Mouse (Mus musculus) stomach, embryonic 15.5 days (tissue): ENCODE data around the gene B4galt4. TPM values are rescaled to one million over a fixed set of nuclear protein-coding genes. Genes with fewer than 3 reads are reported as not detected.

Source experiments
- ATAC-seq: fragments of 200-750 bp; cut with Nextera tagmentation; 2 replicates; pipeline ENCODE4 v1.8.0; 2017; ENCODE audit warnings: low read depth, moderate number of reproducible peaks, moderate TSS enrichment; ENCODE audit not compliant: insufficient read depth, low FRiP score
- H3K27ac ChIP-seq: fragments of 300-500 bp; sonication (generic); 2 replicates; pipeline ENCODE4 v1.5.1; 2015; ENCODE audit warnings: mild to moderate bottlenecking, inconsistent platforms
- H3K27me3 ChIP-seq: fragments of 300-500 bp; sonication (generic); replicated peaks from 2 replicates; pipeline ENCODE4 v1.6.1; 2015; ENCODE audit warnings: inconsistent platforms
- H3K36me3 ChIP-seq: fragments of 300-500 bp; sonication (generic); 2 replicates; pipeline ENCODE4 v1.6.1; 2015; ENCODE audit warnings: inconsistent platforms
- H3K4me1 ChIP-seq: fragments of 300-500 bp; sonication (generic); 2 replicates; pipeline ENCODE4 v1.6.1; 2015; ENCODE audit warnings: inconsistent platforms
- H3K4me2 ChIP-seq: fragments of 300-500 bp; sonication (generic); 2 replicates; pipeline ENCODE4 v1.6.1; 2015; ENCODE audit warnings: mild to moderate bottlenecking, inconsistent platforms
- H3K4me3 ChIP-seq: fragments of 300-500 bp; sonication (generic); replicated peaks from 2 replicates; pipeline ENCODE4 v1.5.1; 2015; ENCODE audit warnings: inconsistent platforms
- H3K9ac ChIP-seq: fragments of 300-500 bp; sonication (generic); 2 replicates; pipeline ENCODE4 v1.6.1; 2015; ENCODE audit warnings: inconsistent platforms
- H3K9me3 ChIP-seq: fragments of 300-500 bp; sonication (generic); 2 replicates; pipeline ENCODE4 v1.6.1; 2016; ENCODE audit warnings: inconsistent platforms
- WGBS: fragments of 180-500 bp; shearing (Covaris S2); methylation state at CpG from one replicate; pipeline ENCODE4 v1.1.7; 2015; 5-methylcytosine and 5-hydroxymethylcytosine counted together
- polyA plus RNA-seq: library from polyadenylated mRNA; unstranded; fragments of >200 nt; fragmentation: Nextera tagmentation; extraction: Ambion mirVana; gene quantifications from 2 replicates; pipeline ENCODE4 v1.2.1, GENCODE M21; 2015

Gene B4galt4
- polyA plus RNA-seq: 21.1 and 21.8 TPM in 2 replicates

DNA sequence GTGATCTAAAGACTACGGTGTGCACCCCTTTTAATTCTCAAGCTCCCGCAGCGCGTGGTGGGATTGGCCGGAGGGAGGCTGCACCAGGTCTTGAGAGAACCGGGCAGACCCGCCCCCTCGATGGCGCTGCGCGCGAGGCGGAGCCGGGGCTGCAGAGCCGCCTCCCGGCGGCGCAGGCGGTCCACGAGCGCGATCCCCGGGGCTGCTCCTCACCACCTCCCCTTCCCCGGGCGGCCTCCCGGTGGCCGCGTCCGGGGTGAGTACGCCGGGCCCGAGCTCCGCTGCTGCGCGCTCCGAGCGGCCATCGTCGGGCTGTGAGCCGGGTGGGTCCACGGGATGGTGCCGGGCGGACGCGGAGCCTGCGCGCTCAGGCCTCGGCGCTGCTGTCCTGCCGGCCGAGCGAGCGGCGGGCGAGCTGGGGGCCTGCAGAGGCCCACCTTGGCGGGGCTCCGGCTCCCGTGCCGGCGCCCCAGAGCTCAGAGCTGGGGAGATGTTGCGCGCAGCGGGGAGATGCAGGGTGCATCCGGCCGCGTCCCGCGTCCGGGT, at the start of gene B4galt4:
B4galt4 (plus strand) TSS at position 152 of the 546 bp plus-strand sequence.
- Histone ChIP-seq H3K4me2 (peak within 1 kb of the TSS; percentile 91), H3K9ac (peak within 1 kb of the TSS; percentile 72), H3K27ac (peak within 1 kb of the TSS; percentile 64), H3K9me3 (no peaks in the 10 kb centered on the region), H3K4me1 (0 out of 2 replicates have a peak, but pooled peaks cover 4% of the 10 kb centered on the region), H3K36me3 (no peaks in the 10 kb centered on the region), H3K27me3 (no peaks in the 10 kb centered on the region), H3K4me3 (peak within 1 kb of the TSS; percentile 72)
- peak; percentile 91 for ATAC-seq
- under 1% methylated on average over 69 of the region's 69 CpGs for WGBS

DNA sequence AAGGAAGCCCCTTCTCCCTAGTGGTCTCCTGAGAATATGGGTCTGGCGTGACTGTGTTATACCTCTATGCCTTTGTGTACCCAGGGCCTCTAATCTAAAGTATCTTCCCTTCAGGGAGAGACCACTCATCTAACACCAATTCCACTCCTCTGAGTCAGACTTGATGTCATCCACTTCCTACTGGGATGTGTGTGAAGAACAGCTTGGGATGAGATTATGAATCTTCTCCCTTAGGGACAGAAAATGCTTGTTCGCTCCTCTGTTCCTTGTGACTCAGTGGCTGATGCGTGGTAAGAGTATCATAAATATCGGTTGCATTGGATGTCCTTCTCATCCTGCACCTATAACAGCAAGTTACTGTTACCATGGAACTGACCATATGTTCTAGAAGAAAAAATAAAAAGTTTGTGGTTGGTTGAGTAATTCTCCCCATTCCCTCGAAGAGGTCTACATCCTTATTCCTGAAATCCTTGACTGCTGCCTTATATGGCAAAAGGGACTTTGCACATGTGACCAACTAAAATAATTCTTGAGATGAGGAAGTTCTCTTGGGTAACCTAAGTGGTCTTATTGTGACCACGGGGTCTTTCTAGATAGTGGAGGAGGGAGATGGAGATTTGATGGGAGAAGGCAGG, 47.0 kb upstream of the B4galt4 start:
- H3K9ac ChIP-seq: no peak overlapping the region
- 89% methylated on average over 6 of the region's 6 CpGs for WGBS
- no peak for ATAC-seq
- H3K36me3 ChIP-seq: no peaks in the 10 kb centered on the region
- H3K4me1 ChIP-seq: peaks cover under 1% of the 10 kb centered on the region; the same call in 1 of the 2 replicates
- no peaks in the 10 kb centered on the region for H3K27me3 ChIP-seq
- H3K9me3 ChIP-seq: no peaks in the 10 kb centered on the region
- H3K27ac ChIP-seq: no peak overlapping the region
- H3K4me2 ChIP-seq: no peak overlapping the region
- no peak overlapping the region for H3K4me3 ChIP-seq

GRCm38 (mm10) chr16:38695557-38695956, 46.5 kb upstream of the B4galt4 start:
- no peak for ATAC-seq
- H3K27ac ChIP-seq: no peak overlapping the region
- H3K9ac ChIP-seq: no peak overlapping the region
- H3K36me3 ChIP-seq: no peaks in the 10 kb centered on the region
- WGBS: 81% methylated on average over 5 of the region's 5 CpGs
- 0 out of 2 replicates have a peak, but pooled peaks cover 2% of the 10 kb centered on the region for H3K4me1 ChIP-seq
- no peaks in the 10 kb centered on the region for H3K27me3 ChIP-seq
- no peak overlapping the region for H3K4me2 ChIP-seq
- no peak overlapping the region for H3K4me3 ChIP-seq
- H3K9me3 ChIP-seq: no peaks in the 10 kb centered on the region

DNA sequence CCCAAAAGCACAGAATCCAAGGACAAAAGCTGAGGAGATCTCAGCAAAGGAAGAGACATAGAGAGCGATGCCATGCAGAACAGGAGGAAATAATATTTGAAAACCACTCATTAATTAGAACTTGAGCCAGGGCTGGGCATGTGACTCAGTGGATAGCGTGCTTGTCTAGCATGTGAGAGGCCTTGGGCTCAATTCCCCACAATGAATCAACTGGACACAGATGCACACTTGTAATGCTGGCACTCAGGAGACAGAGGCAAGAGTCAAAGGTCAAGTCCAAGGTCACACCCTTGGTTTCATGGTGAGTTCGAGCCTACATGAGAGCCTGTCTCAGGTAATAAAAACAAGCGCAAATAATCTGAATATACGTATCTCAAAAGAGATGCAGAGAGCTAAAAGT, 44.5 kb upstream of the B4galt4 start:
- Histone ChIP-seq H3K9me3 (no peaks in the 10 kb centered on the region), H3K4me2 (no peak overlapping the region), H3K27me3 (no peaks in the 10 kb centered on the region), H3K4me1 (peaks cover 9% of the 10 kb centered on the region), H3K36me3 (no peaks in the 10 kb centered on the region), H3K9ac (no peak overlapping the region), H3K4me3 (no peak overlapping the region), H3K27ac (no peak overlapping the region)
- ATAC-seq: no peak
- 81% methylated on average over 5 of the region's 5 CpGs for WGBS

- 73% methylated on average over 16 of the region's 16 CpGs for WGBS
- Histone ChIP-seq H3K27ac (no peak overlapping the region), H3K9ac (no peak overlapping the region), H3K4me1 (peaks cover 9% of the 10 kb centered on the region), H3K9me3 (no peaks in the 10 kb centered on the region), H3K4me2 (no peak overlapping the region), H3K36me3 (no peaks in the 10 kb centered on the region), H3K4me3 (no peak overlapping the region), H3K27me3 (no peaks in the 10 kb centered on the region)
- no peak for ATAC-seq
These were observed 41.5 kb upstream of the B4galt4 start for GRCm38 (mm10) chr16:38700392-38701162.

DNA sequence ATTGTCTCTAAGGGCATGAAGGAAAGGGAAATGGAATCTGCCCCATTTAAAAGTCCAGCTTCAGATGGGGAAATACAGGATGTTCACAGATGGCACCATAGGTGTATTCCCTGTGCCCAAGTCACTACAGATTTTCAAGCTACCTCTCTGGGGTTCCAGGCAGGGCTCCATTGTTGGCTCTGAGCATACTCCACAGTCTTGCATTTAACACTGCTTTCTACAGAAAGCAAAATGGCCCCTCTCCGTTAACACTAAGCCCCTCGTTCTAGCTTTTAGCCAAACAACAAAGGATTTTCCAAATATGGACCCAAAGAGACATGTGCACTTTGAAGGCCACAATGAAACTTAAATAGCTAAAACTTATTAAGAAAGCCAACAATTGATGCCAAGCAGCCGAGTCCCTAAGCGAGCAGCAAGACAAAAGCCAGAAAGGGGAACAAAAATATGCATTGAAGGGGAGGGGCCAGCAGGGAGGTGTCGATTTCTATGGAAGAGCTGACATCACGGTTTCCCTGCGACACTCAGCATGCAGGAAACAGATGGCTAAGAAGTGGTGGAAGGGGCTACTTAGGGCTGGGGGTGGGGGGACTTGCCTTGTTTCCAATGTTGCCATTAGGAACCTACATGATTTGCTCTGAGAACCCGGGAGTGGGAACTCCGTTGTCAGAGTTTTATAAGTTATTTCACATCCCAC, 40.4 kb upstream of the B4galt4 start:
- Histone ChIP-seq H3K4me3 (no peak overlapping the region), H3K36me3 (no peaks in the 10 kb centered on the region), H3K27me3 (no peaks in the 10 kb centered on the region), H3K27ac (peak overlapping the region; percentile 21; the same call in 1 of the 2 replicates), H3K4me2 (peak overlapping the region; percentile 19; the same call in 1 of the 2 replicates), H3K9me3 (no peaks in the 10 kb centered on the region), H3K4me1 (peaks cover 9% of the 10 kb centered on the region), H3K9ac (no peak overlapping the region; the same call in 1 of the 2 replicates)
- WGBS: 39% methylated on average over 9 of the region's 9 CpGs
- ATAC-seq: no peak

DNA sequence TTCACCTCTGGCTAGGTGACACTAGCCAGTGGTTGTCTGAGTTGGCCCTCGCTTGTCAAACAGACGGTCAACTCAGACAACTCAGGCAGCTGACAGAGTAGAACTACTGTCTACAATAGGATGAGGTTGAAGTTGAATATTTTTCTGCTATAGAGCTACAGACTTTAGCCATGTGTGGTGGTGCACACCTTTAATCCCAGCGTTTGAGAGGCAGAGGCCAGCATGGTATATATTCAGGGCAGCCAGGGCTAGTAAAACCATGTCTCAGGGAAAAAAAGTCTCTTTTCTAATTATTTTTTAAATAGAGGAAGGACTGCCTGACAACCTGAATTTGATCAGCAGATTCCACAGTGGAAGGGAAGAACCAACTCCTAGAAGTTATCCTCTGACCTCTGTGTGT, 39.7 kb upstream of the B4galt4 start:
- Histone ChIP-seq H3K9ac (no peak overlapping the region; the same call in 1 of the 2 replicates), H3K27me3 (no peaks in the 10 kb centered on the region), H3K36me3 (no peaks in the 10 kb centered on the region), H3K4me3 (no peak overlapping the region), H3K4me2 (peak overlapping the region; percentile 19; the same call in 1 of the 2 replicates), H3K9me3 (no peaks in the 10 kb centered on the region), H3K4me1 (peaks cover 9% of the 10 kb centered on the region), H3K27ac (peak overlapping the region; percentile 21; the same call in 1 of the 2 replicates)
- ATAC-seq: no peak
- 82% methylated on average over 3 of the region's 3 CpGs for WGBS

DNA sequence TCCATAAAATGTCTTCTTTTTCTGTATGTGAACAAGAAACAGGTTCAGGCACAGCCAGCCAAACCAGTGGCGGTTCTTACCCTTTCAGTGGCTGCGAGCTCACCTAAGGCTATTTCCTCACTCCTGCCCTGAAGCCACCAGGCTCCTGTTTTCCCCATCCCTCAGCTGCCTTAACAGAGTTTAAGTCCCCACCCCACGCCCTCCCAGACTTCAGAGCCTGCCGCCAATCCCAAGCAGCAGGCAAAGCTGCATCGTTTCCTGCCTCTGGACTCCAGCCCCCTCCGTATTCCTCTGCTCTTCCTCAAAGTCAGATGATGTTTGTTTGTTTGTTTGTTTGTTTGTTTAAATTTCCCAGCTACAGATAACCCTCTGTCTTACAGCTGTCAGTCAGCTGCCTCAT, 38.6 kb upstream of the B4galt4 start:
- Histone ChIP-seq H3K4me2 (no peak overlapping the region), H3K27me3 (no peaks in the 10 kb centered on the region), H3K27ac (no peak overlapping the region), H3K4me1 (peaks cover 9% of the 10 kb centered on the region), H3K36me3 (no peaks in the 10 kb centered on the region), H3K9me3 (no peaks in the 10 kb centered on the region), H3K9ac (no peak overlapping the region), H3K4me3 (no peak overlapping the region)
- 51% methylated on average over 6 of the region's 6 CpGs for WGBS
- no peak for ATAC-seq

DNA sequence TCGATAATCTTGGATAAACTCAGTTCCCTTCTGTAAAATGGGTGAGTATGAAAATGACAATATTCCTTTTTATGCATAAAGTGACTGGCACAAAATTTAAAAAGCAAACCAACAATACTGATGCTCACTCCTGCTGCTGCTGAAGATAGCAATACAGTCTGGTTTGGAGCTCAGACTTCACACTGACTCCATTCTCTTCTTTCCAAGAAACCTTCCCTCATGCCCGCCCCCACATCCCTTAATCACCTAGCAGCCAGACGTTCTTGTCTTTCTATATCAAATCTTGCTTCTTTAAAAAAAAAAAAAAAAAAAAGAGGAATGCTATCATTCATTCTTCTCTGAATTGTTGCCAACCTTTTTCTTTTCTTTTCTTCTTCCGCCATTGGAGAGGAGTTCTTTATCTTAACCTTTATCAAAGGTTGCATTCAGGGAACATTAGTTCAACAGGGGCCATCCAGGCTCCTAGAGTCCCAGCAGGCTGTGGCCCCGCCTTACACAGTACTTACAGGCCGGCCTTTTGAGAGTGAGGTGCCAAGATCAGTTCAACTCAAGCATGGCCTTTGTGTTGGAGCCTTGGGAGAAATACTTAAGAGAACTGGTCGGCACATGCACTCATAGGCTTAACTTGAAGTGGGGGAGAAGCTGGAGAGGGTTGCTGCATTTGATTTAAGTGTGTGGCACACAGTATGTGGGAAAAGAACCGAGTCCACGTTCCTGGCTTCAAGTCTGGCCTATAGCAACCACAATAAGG, 36.4 kb upstream of the B4galt4 start:
- 0 out of 2 replicates have a peak, but pooled peaks have one; percentile 34 for ATAC-seq
- Histone ChIP-seq H3K4me1 (peaks cover 7% of the 10 kb centered on the region), H3K27me3 (no peaks in the 10 kb centered on the region), H3K9me3 (no peaks in the 10 kb centered on the region), H3K27ac (peak overlapping the region; percentile 48; the same call in 1 of the 2 replicates), H3K4me2 (no peak overlapping the region), H3K36me3 (no peaks in the 10 kb centered on the region), H3K9ac (no peak overlapping the region), H3K4me3 (no peak overlapping the region)
- 69% methylated on average over 9 of the region's 9 CpGs for WGBS

DNA sequence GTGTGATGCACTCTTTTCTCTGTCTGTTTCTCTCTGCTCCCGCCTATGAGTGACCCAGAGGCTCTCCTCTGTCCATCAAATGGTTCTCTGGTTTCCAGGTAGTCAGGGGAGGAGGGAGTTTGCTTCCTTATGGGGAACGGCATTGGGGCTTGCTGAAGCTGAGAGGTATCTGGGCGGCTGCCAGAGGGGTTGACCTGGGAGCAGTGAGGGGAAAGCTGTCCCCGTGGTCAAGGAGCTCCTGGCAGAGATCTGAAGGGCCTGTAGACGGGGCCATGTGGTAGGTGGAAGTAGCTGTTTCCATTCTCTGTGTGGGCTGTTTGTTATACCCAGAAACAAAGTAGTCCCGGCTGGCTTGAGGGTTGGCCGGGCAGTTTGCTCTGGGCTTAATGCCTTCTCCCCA, 35.3 kb upstream of the B4galt4 start:
- H3K4me2 ChIP-seq: no peak overlapping the region
- no peak overlapping the region for H3K4me3 ChIP-seq
- no peak overlapping the region for H3K27ac ChIP-seq
- no peak for ATAC-seq
- no peaks in the 10 kb centered on the region for H3K36me3 ChIP-seq
- 71% methylated on average over 7 of the region's 7 CpGs for WGBS
- no peaks in the 10 kb centered on the region for H3K9me3 ChIP-seq
- H3K9ac ChIP-seq: no peak overlapping the region
- no peaks in the 10 kb centered on the region for H3K27me3 ChIP-seq
- peaks cover 5% of the 10 kb centered on the region for H3K4me1 ChIP-seq

DNA sequence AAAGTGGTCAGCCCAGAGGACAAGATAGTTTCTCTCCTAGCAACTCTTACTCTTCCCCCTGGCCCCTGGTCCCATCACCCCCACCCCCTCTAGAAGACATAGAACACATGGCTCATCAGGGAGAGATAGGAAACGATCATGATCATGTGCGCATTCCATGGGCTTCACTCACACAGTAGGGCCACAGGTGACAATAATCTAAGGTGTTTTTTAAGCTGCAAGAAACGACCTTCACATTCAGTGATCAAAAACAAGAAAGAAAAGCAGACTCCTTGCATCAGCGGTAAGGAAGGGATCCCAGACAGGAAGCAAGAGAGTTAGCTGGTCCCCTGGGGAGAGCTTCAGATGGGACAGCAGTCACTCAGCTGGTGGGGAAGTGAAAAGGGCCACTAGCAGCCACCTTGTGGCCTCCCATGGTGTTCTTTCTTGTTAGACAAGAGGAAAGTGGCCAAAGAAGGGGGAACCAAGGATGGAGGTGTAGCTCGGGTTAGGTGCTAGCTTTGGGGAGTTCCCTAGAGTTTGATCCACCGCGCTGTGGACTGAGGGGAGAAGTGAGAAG, 33.0 kb upstream of the B4galt4 start:
- WGBS: 69% methylated on average over 7 of the region's 7 CpGs

More for the DNA sequence above, 33.0 kb upstream of the B4galt4 start:
- H3K9me3 ChIP-seq: no peaks in the 10 kb centered on the region
- H3K4me1 ChIP-seq: no peaks in the 10 kb centered on the region
- no peak overlapping the region for H3K27ac ChIP-seq
- H3K4me3 ChIP-seq: no peak overlapping the region
- H3K4me2 ChIP-seq: no peak overlapping the region
- no peaks in the 10 kb centered on the region for H3K36me3 ChIP-seq
- ATAC-seq: no peak
- H3K9ac ChIP-seq: no peak overlapping the region
- H3K27me3 ChIP-seq: no peaks in the 10 kb centered on the region
